Mouse (Mus musculus) testis, postnatal 10 days (tissue): ENCODE results near the gene Wdr76.
A peak's percentile ranks its signal among the peaks of the same experiment; 100 is the strongest.
"Not testable (repeated sequence)": the region's sequence is repeated elsewhere in the genome, so short reads cannot be mapped to it uniquely, and the experiment has no call there.

ENCODE experiments used
- DNase-seq: peaks from one replicate; pipeline ENCODE4 v3.0.0; 2021; ENCODE audit warnings: low spot score

Wdr76 gene

GRCm38 (mm10) chr2:121518711-121519110 lies 12.2 kb downstream of the Wdr76 start:
- not testable (repeated sequence) for DNase-seq

- DNase-seq = no peak
These were observed 15.5 kb downstream of the Wdr76 start for GRCm38 (mm10) chr2:121522006-121522405.

DNA sequence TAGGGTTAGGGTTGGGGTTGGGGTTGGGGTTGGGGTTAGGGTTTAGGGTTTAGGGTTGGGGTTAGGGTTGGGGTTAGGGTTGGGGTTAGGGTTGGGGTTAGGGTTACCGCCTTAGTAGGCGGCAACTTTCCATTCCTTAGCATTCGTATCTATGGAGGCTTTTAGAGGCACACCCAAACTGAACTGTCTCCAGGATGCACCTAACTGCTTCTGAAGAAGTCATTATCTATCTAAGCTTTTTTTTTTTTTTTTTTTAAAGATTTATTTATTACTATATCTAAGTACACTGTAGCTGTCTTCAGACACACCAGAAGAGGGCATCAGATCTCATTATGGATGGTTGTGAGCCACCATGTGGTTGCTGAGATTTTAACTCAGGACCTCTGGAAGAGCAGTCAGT lies 16.3 kb downstream of the Wdr76 start:
- not testable (repeated sequence) for DNase-seq

GRCm38 (mm10) chr2:121525056-121525455 lies 18.5 kb downstream of the Wdr76 start:
- no peak for DNase-seq

- peak; percentile 35 for DNase-seq
These were observed 38.3 kb downstream of the Wdr76 start for GRCm38 (mm10) chr2:121544829-121545228.

DNA sequence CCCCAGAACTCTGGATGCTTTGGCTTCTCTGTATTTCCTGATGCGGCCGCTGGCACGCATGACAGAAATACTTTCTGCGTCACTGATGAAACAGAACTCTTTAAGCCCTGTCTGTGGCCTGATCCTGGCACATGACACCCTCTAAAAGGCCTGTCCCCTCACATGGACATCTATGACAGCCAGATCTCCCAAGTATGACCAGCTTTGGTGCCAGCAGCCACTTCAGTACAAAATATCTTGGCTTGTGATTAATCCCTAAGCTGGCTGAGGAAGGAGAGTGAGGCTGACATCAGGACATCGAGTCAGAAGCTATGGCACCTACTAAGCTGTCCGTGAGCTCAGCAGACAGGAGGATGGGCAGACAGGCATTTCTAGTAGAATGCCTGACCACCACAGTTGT lies 43.1 kb downstream of the Wdr76 start:
- no peak for DNase-seq

GRCm38 (mm10) chr2:121551271-121551670 lies 44.7 kb downstream of the Wdr76 start:
- no peak for DNase-seq

DNA sequence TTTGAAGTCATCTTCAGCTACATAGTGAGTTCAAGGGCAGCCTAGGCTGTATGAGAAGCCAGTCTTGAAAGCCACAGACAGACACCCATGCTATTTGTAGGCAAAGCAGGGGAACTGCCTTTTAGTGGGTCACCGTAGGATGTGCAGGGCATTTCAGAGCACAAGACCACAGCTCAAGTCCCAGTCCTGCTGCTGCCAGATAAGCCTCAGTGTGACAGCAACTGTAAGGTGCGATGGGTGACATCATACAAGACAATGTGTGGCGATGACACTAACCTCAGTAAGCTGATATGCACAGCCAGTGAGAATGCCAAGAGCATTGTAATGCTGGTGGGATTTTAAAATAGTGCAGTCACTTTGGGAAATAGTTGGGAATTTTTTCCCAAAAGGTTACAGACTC lies 56.6 kb downstream of the Wdr76 start:
- no peak for DNase-seq

DNA sequence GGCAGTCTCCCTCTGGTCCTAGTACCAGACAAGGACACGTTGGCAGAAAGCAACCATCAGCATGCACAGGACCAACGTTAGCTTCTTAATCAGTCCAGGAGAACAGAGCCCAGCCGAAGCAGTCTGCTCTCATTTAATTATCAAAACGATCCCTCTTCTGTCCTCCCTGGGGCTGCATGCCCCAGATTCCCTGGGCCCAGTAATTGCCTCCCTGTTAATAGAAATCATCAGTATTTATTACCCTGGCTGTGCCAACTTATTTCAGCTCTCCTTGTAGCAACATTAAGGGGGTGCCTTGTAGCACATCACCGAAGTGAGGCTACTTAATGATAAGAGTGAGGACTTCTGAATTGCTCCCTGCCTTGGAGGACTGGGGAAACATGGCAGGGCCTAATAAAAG lies 59.4 kb downstream of the Wdr76 start:
- no peak for DNase-seq

DNA sequence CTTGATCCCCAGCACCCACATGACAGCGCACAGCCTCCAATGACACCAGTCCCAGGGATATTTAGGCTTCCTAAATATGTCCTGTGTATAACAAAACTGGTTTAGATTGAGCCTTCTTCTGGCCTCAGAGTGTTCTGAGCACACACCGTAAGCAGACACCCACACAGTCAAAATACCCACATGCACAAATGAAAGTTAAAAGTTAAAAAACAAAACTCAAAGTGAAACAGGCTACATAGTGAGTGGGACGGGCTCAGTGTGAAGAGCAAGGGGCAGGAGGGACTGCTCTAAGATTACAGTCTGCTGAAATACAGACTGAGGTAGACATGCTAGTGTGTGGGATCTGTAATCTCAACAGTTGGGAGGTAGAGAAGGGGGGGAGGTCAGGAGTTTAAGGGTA lies 63.5 kb downstream of the Wdr76 start:
- DNase-seq = no peak

GRCm38 (mm10) chr2:121570999-121571655 lies 64.6 kb downstream of the Wdr76 start:
- DNase-seq = no peak

GRCm38 (mm10) chr2:121571780-121572179 lies 65.3 kb downstream of the Wdr76 start:
- DNase-seq = peak; percentile 89

DNA sequence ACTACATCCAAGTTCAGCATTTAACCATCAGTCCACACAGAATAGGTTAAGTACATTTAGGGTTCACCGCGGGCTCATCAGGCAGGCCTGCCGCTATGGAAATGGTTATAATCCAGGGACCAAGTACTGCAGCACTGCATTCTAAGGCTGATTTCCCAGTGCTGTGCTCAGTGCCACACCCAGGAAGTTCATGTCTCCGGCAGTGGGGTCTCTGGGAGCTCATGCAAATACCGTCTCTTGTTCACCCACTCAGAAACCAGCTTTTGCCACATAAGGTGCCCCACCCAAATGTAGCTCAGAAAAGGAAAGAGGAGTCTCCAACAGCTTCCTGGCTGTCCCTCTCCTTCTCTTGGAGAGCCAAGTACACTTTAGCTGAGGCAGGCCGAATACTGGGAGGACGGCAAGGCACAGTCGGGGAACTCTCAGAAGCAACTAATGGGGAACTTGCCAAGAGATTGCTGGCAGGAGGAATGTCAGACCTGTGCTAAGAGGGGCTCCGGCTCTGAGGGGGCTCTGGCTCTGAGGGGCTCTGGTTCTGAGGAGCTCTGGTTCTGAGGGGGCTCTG lies 67.6 kb downstream of the Wdr76 start:
- DNase-seq = no peak

GRCm38 (mm10) chr2:121575741-121576201 lies 69.2 kb downstream of the Wdr76 start:
- DNase-seq = no peak

DNA sequence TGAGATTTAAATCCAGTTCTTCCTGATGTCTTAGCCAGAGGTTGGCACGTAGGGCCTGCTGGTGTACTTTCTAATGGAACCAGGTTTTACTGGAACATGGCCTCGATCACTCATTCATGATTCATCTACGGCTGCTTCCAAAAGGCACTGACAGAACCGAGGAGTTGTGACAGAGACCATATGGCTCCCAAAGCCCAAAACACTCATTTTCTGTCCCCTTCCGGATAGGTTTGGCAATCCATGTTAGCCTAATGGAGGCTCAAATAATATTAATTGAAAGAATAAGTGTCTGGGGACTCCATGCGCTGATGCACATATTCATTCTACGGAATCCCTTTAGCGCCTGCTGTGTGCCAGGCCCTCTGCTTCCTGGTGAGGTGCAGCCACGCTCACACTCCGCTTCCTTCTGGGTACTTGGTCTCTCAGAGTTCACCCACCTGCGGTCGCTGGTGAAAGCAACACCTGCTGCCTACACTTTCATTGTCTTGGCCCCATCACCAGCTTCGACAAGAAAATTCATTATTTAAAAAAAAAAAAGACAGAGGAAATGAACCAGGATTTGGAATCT lies 76.4 kb downstream of the Wdr76 start:
- no peak for DNase-seq

GRCm38 (mm10) chr2:121583468-121584116 lies 77.1 kb downstream of the Wdr76 start:
- DNase-seq = no peak

- no peak for DNase-seq
These were observed 78.2 kb downstream of the Wdr76 start for GRCm38 (mm10) chr2:121584705-121585104.

DNA sequence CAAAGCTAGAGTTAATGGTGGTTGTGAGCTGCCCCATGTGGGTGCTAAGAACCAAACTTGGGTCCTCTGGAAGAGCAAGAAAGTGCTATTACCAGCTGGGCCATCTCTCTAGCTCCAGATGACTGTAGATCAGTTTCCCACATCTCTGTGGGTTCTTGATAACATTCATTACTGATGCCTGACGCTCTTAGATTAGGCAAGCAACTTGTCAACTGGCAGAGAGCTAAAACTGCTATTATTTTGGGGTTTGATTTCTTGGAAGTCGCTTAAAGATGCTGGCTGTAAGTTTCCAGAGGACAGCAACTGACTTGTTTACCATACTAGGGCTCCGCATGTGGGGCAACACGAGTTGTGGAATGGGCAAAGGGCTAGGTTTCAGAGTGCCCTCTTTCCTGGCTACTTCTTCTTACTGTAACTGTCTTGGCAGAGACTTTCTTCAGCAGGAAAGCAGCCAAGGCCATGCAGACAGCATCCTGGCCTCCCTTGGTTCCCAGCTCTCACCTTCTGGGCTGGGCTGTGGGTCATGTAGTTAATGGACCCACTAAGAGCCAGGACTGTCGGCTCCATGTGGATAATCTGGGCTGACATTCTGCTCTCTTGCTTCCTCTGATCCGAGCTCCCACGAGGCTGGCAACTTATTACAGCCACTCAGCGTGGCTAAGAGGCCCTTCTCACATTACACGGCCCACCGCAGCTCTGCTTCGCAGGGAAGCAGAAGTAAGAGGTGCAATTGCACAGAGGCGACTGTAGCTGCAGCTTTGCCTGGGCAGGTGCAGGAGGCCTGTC lies 81.2 kb downstream of the Wdr76 start:
- no peak for DNase-seq

DNA sequence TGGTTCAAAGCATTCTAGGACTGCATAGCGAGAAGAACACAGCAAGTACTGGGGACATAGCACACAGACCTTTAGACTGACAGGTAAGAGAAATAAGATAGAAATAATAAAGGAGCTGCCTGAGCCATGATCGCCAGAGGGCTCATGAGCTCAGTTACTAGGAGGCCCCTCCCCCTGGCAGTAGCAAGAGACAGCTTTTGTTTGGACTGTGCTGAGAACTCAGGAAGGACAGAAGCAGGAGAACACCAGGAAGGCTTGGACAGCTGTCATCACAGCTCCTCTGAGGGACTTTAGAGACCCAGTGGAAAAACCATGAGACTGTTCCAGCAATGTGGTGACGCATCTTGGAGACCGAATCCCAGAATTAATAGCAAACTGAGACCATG lies 81.8 kb downstream of the Wdr76 start:
- no peak for DNase-seq

DNA sequence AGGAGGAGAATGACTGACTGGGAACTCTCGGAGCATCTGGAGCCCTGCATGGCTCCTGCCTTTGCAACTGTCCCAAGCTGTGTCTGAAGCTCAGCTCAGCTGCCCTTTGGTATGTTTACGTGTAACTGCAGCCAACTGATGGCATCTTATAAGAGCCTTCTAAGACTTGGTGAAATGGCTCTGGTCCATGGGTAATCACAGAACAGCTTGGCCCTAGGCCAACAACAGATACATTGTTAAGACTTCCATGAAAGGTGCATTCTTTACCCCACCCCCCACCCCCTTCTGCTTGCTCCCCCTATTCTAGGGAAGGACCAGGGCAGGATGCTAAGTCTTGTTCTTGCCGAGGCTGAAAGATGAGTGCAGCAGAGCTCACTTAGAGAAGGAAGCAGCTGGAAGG lies 87.6 kb downstream of the Wdr76 start:
- DNase-seq = peak; percentile 51
